Mouse (Mus musculus): ENCODE data around the gene Erich6.

DNA sequence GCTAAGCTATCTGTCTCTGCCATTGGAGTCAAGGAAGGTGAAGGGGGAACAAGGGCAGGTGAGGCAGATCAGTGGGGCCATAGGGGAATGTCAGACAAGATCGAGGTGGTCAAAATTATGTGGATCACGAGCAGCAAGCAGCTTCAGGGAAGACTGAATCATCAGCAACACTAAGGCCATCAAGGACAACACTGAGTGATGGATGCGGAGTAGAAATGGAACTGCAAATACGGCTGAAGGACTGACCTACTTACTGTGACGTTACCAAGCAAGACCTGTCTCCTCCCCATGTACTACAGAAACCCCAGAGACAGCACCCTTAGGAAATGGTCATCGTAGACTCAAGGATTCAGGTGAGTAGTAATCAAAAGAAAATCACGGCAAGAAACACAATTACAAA is 46.3 kb upstream of the Erich6 start:
- no peak for TF ChIP-seq CTCF (IDR thresholded peaks at IDR 0.05; ENCODE audit: low read depth)
- TF ChIP-seq EP300 (IDR thresholded peaks at IDR 0.05; ENCODE audit: low read depth) = no peak

Data from heart, postnatal 0 days (tissue).